Mouse (Mus musculus) bone marrow macrophage, adult 2 months (primary cell): Measurements from ENCODE around the gene Prl7a2.

Experiments used
- CTCF ChIP-seq: IDR thresholded peaks from 2 replicates; pipeline ENCODE4 v1.5.1; 2012; ENCODE audit warnings: low read depth, mild to moderate bottlenecking, low read length, moderate library complexity
- POLR2A ChIP-seq: IDR thresholded peaks from 2 replicates; pipeline ENCODE4 v1.6.1; 2012; ENCODE audit warnings: mild to moderate bottlenecking, low read depth, low read length, borderline replicate concordance

DNA sequence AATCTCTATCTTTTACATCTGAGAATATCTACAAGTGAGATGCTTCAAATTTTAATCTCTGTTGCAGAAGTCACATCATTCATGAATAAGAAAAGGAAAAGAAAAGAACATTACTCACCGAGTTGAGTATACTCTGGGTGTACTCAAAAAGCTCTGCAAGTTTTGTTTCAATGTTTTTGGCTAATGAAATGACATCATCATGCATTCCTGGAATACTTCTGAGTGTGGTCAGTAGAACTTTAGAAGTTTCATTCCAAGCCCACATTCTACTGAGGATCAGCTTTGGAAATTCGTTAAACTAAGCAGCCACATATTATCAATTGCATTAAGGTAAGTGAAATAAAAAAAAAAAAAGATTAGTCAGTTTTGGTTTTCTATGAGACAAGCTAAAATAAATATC, 7.1 kb downstream of the Prl7a2 start:
- no peak for TF ChIP-seq CTCF
- no peak for TF ChIP-seq POLR2A
